Mouse (Mus musculus) spleen, adult 2 months (tissue): ENCODE measurements around the gene Prss12.

Experiments
- CTCF ChIP-seq: fragments of 200-500 bp; IDR thresholded peaks from 2 replicates; pipeline ENCODE4 v1.5.1; 2011; ENCODE audit warnings: mild to moderate bottlenecking, inconsistent platforms; ENCODE audit not compliant: insufficient read depth, insufficient read length, insufficient replicate concordance; ENCODE audit errors: extremely low read depth
- POLR2A ChIP-seq: fragments of 200-500 bp; IDR thresholded peaks from 2 replicates; pipeline ENCODE4 v1.6.1; 2011; ENCODE audit warnings: low read depth, low read length, inconsistent platforms

- TF ChIP-seq POLR2A (no peak), CTCF (no peak)
Observed at GRCm38 (mm10) chr3:123404945-123405344, 41.8 kb upstream of the Prss12 start.
